Mouse (Mus musculus) activated CD4-positive, CD25-positive, alpha-beta regulatory T cell, adult 4 months (primary cell): ENCODE measurements around the gene Nkiras2. TPM values are rescaled to one million over a fixed set of nuclear protein-coding genes. Genes with fewer than 3 reads are reported as not detected.
A peak's percentile ranks its signal among the peaks of the same experiment; 100 is the strongest.
"Not testable (repeated sequence)": the region's sequence is repeated elsewhere in the genome, so short reads cannot be mapped to it uniquely, and the experiment has no call there.

Experiments used
- ATAC-seq: one replicate; pipeline ENCODE4 v1.8.0; 2017
- polyA plus RNA-seq, 2 experiments: library from polyadenylated mRNA; unstranded; fragments of 100-300 nt; shearing (Covaris generic); gene quantifications; one replicate each; pipeline ENCODE4 v1.2.1; 2017

The Nkiras2 gene
- polyA plus RNA-seq, 2 experiments from 2014 or later, result 28.2 to 28.8 TPM

- no peak for ATAC-seq
These were observed 17.7 kb upstream of the Nkiras2 start for GRCm38 (mm10) chr11:100601372-100601771.

GRCm38 (mm10) chr11:100603155-100603554 is 15.9 kb upstream of the Nkiras2 start:
- no peak for ATAC-seq

- ATAC-seq, result no peak
These were observed 15.2 kb upstream of the Nkiras2 start for GRCm38 (mm10) chr11:100603813-100604212.

GRCm38 (mm10) chr11:100604321-100605005 is 14.6 kb upstream of the Nkiras2 start:
- no peak for ATAC-seq

- no peak for ATAC-seq
These were observed 13.6 kb upstream of the Nkiras2 start for GRCm38 (mm10) chr11:100605451-100605850.

GRCm38 (mm10) chr11:100607121-100607520 is 11.9 kb upstream of the Nkiras2 start:
- ATAC-seq, result peak; percentile 22

- ATAC-seq, result peak; percentile 81
These were observed 10.2 kb upstream of the Nkiras2 start for GRCm38 (mm10) chr11:100608796-100609195.

GRCm38 (mm10) chr11:100609355-100609996 is 9.6 kb upstream of the Nkiras2 start:
- no peak for ATAC-seq

GRCm38 (mm10) chr11:100609997-100610680 is 8.9 kb upstream of the Nkiras2 start:
- no peak for ATAC-seq

- ATAC-seq, result no peak
These were observed 7.4 kb upstream of the Nkiras2 start for GRCm38 (mm10) chr11:100611627-100612026.

GRCm38 (mm10) chr11:100613241-100613640 is 5.8 kb upstream of the Nkiras2 start:
- ATAC-seq, result no peak

GRCm38 (mm10) chr11:100616332-100616731 is 2.7 kb upstream of the Nkiras2 start:
- ATAC-seq, result no peak

- ATAC-seq, result not testable (repeated sequence)
These were observed 2.2 kb upstream of the Nkiras2 start for GRCm38 (mm10) chr11:100616836-100617235.

GRCm38 (mm10) chr11:100617480-100617879 is 1.6 kb upstream of the Nkiras2 start:
- ATAC-seq, result no peak

GRCm38 (mm10) chr11:100619485-100619975 is 486 bp downstream of the Nkiras2 start:
- peak; percentile 76 for ATAC-seq

GRCm38 (mm10) chr11:100619982-100620381 is 938 bp downstream of the Nkiras2 start, which contains the start of gene Dnajc7:
Dnajc7 (minus strand) TSS chr11:100620168.
- ATAC-seq, result peak; percentile 2

GRCm38 (mm10) chr11:100622714-100623113 is 3.7 kb downstream of the Nkiras2 start:
- ATAC-seq, result peak; percentile 41

GRCm38 (mm10) chr11:100623867-100624266 is 4.8 kb downstream of the Nkiras2 start:
- no peak for ATAC-seq

- ATAC-seq, result no peak
These were observed 7.0 kb downstream of the Nkiras2 start for GRCm38 (mm10) chr11:100625754-100626700.

- peak; percentile 55 for ATAC-seq
These were observed 7.7 kb downstream of the Nkiras2 start for GRCm38 (mm10) chr11:100626701-100627195.

- no peak for ATAC-seq
These were observed 9.0 kb downstream of the Nkiras2 start for GRCm38 (mm10) chr11:100628056-100628455.

GRCm38 (mm10) chr11:100628862-100629352 is 9.9 kb downstream of the Nkiras2 start:
- no peak for ATAC-seq
